Mouse (Mus musculus) cerebellum, postnatal 25 days (tissue): Measurements from ENCODE around the gene Dgkq.

Experiments used
- DNase-seq, 2 experiments: peaks; one replicate each; pipeline ENCODE4 v3.0.0; 2021; ENCODE audit warnings: mixed read lengths in 2 of 2

The Dgkq gene

DNA sequence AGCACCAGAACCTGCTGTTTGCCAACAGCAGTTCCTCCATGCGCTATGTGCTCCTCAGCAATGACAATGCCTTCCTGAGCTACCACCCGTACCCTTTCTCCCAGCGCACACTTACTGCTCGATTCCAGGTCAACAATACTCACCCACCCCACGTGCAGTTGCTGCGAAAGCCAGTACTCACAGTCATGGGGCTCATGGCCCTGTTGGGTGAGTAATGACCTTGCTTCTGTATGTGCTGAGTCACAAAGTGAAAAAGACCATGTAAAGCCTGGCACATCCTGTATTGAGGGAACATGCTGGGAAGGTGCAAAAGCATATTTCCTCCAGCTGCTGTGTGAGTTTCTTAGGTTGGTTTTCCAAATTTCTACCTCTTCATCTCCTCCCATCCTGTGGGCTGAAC lies 11.4 kb upstream of the Dgkq start:
- DNase-seq, result no peak

DNA sequence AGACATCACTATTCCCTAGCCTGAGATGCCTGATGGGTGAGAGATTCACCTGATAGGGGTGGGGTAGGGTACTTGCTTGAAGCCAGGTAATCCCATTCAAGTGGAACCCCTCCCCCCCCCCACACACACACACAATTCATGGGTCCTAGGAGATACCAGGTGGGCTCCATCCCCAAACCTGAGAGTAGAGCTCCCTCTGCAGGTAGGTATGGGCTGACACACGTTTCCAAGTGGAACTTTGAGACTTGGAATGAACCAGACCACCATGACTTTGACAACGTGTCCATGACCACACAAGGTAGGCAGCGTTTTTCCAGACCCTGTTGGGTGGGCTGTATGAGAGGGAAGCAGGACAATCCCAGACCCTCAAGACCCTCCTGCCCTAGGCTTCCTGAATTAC lies 10.4 kb upstream of the Dgkq start:
- DNase-seq, result no peak

DNA sequence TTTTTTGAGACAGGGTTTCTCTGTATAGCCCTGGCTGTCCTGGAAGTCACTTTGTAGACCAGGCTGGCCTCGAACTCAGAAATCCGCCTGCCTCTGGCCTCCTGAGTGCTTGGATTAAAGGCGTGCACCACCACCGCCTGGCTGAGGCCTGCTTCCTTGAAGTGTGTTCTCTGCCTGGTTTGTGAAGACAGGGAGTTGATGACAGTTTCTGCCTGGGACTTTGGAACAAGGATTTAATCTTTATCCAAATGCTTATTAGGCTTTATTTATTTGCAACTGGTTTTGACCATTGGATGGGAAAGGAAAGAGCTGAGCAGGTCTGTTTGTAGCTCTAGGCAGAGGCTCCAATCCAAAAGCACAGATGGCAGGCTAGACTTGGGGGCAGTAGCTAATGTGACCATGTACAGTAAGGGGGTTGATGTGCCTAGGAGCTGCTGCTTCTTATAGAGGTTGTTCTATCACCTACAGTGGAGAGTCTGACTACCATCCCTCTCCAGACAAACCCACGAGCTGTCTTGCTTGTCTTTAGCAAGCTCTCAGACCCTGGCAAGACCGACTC lies 8.9 kb upstream of the Dgkq start:
- peak; percentile 35 to 42 for DNase-seq

DNA sequence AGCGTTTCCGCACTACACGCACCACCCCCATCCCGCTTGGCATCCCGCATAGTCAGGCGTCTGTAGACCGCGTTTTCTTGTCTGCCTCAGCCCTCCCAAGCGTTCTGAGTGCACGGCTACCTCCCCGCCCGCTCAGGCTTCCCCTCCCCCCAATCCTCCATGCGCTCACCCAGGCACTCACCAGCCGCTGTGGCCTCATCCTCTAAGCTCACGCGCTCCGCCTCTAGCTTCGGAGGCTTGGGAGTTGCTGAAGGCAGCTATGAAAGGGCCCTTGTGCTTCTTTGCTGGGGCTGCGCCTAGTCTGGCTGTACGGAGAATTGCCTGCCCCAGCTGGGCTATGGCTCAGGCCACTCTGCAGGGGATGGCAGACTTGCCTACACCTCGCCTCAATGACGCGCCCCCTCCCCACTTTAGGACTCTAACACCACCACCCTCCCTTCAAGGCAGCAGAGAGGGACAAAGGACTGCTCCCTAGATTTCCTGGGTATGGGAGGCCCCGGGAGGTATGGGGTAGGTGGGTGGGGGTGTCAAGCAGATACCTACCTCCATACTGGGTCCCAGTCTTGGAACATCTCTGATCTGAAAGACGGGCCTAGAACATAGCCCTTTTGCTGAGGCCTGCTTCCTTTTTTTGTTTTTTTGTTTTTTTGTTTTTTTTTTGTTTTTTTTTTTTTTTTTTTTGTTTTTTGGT lies 8.3 kb upstream of the Dgkq start:
- peak; percentile 75 to 83 for DNase-seq

DNA sequence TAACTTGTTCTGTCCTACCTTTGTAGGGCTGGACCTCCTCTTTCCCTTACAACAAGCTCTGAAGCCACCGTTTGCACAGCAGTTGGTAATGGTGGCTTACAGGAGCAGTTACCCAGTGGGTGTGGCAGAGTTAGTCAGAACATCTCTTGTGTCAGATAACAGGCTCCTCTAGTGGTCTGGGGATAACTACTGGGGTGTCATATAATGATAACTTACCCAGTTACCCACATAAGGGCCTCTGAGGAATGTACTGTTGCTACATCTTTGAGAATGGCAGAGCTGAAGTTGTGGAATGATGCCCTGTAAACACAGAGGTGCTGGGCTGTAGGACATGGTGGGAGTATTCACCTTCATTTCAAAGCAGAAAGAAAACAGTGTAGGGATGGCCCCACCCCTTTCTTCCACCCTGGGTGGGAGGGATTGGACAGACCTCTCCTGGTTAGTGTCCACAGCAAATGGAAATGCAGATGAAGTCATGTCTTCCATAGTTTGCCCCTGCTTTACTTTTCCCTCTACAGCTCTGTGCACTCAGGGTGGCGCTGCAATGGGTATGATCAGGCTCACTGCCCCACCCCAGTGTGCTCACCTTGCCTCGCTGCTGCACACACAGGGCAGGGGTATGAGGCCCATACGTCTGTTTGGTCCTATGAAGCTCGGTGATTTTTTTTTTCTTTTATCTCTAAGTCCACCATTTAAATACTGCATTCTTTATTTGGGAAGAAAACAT lies 7.5 kb upstream of the Dgkq start:
- peak in 1 of 2 experiments; percentile 57 for DNase-seq

DNA sequence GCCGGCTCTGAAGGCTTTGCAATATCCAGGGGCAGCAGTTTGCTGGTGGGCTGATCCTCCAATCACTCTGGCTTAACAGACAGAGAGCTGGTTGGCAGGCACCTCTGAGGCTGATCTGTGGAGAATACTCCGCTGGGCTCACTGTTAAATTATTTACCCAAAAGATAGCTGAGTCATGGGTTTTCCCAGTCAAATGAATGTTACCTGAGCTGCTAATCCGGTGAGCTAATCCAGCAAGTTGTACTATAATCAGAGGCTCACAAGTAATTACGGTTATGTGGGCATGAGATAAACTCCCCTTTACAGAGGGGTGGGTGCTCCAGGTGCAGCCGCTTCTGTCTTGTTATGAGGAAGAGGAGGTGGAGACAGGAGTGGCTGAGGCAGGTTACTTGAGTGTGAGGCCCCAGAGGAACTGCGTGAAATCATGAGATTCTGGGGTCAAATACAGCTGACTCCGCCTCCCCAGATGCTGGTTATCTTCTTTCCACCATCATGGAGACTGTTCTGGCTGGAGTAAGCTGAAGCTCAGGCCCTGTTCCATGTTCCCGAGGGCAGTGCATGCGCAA lies 5.9 kb upstream of the Dgkq start, which contains the start of gene Slc26a1:
Slc26a1 (minus strand) TSS at position 319 of the 566 bp plus-strand sequence.
- no peak for DNase-seq

DNA sequence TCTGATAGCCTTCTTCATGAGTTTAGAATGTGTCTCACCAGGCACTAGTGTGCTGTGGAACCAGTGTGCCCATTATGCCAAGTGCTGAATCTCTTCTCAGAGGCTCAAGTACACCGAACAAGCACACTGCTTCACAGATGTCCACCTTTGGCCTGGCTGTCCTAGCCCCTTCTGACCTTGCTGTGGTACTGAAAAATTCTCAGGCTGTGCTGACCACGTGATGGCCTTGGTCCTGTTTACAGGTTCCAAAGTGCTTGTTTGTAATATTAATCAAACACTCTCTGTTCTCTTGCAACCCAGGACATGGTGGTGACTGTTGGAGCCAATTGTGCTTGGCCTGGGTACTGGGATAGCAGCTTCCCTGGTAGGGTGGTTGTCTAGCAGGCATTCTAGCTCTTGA lies 5.2 kb upstream of the Dgkq start:
- DNase-seq, result no peak

DNA sequence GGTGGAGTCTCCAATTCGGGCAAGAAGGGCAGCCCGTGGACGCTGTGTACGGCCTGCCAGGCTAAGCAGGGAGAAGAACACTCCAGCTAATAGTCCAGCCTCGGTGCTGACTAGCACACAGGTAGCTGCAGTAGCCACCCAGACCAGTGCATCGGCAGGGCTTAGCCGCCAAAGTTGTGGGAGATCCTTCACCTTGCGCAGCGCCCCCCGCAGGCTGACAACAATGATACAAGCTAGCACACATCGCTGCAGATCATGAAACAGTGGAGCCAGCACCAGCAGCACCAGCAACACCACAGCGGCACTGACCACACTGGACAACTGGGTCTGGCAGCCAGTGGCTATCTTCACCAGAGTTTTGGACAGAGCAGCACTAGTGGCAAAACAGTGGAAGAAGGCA lies 2.3 kb upstream of the Dgkq start:
- no peak for DNase-seq

DNA sequence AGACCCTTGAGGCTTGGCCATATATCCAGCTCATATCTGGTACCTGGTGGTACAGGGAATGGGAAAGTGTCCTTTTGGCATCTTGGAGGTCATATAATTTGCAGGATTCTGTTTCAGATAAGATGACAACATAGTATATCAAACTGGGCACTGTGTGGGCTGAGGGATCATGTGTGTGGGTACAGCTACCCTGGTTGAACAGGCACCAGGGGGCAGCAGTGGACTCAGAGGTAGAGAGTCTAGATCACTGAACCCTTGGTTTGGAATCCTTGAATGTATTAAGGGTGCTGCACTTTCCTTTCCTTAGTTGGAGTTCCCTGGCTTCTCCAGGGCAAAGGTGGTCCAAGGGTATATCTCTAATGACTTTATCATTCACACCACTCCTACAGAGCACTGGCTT lies 1.3 kb upstream of the Dgkq start:
- DNase-seq, result peak in 1 of 2 experiments; percentile 63

DNA sequence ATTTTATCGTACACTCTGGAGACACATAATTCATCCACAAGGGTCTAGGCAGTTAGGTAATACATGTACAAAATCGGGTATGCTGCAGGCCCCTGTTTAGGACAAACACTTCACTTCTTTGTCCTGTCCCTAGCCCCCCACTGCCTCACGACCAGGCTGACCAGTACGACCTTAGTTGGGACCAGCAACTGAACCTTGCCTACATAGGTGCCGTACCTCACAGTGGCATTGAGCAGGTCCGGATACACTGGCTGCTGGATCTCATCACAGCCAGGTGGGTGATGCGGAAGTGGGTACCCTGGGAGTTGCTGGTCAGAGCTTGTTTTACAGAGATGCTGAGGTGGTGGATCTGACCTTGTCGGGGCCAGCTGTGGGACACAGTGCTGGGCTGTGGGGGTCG lies 514 bp upstream of the Dgkq start:
- no peak for DNase-seq

DNA sequence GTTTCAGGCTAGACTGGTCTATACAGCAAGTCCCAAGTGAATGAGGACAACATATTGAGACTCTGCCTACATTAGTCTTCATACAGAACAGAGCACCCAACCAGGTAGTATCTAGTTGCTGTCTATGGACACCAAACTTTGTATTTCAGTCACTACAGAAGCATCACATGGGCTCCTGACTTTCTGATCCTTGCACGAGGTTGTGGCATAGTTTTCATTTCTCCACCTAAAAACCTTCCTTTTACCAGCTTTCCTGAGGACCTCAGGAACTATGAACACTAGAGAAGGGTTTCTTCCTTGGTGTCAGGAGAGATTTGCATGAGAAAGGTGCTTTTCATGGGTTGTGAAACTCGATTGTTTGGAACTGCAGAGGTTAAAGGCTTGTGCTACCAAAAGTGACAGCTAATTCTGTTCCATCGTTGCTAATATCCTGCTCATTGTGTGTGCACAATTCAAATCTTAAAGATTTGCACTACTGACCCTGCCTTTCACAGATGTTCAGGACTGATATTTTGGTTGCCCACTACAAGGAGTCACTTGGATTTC lies 1.0 kb downstream of the Dgkq start:
- no peak for DNase-seq

DNA sequence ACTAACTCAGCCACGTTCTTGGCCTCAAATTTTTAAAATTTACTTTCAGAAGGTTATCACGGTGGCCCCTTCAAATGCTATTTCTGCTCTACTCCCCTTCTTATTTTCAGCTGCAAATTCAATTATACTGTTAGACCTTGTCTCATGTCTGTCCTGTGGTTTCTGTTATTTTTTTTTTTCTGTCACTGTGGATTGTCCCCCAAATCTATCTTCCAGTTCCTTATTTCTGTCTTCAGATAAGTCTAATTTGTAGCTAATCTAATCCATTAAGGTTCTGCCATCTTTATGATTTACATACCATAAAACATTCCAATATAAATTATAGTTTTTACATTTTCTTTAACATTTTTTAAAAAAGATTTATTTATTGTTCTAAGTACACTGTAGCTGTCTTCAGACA lies 2.1 kb downstream of the Dgkq start:
- DNase-seq, result no peak

DNA sequence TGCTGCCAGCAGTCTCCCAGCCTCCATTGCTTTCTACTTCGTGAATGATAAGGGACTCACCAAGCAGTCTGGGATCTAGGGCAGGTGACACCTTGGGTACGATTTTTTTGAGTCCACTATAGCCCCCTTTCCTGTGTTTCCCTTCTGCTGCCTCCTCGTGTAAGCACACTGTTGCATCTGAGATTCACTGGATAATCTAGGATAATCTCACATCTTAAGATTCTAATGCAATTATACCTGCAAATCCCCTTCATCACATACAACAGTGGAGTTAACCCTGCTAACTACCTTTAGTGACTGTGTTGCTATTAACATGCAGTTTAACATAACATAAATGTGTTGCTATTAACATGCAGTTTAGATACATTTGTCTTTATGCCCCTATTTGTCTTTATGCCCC lies 4.4 kb downstream of the Dgkq start:
- no peak for DNase-seq

DNA sequence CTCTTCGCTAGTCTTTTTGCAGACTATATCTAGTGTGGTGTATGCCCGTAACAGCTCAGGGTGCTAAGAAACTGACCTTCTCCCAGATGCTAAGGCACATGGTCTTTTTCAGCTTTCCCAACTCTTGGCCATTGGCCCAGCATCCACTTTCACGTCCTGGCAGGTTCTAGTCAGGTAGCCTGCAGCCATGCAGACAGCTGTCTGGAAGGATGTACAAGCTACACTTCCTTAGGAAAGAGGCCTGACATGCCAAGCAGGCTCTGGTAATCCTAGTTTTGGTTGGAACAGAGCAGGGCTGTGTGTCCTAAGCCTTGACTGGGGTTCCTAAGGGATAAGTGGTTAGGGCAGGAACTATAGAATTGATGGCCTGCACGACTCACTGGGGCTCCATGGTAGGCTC lies 6.7 kb downstream of the Dgkq start:
- DNase-seq, result no peak

DNA sequence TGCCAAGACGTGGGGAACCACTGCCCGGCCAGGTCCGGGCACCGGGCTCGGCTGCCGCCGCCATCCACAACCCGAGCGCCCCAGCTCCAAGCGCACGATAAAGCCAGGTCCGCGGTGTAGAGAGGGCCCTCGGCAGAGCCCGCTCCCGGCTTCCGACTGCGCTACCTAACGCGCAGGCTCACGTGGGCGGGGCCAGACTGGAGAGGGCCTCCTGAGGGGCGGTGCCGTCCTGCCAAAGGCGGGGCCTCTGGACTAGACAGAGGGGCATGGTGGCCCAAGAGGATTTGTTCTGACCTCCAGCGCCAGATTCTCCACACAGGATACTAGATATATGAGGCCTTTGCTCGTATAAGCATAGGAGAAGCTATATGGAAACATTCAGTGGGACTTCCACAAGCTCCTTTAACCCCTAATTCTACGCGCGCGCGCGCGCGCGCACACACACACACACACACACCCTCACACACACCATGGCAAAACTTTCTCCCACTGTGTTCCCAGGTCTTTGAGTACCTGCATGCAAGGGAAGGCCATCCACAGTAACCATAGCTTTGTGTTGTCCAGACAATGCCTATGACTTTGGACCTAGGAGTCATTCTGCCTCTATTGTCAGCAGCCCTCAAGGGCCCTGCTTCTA lies 8.7 kb downstream of the Dgkq start:
- DNase-seq, result peak; percentile 92 to 96

DNA sequence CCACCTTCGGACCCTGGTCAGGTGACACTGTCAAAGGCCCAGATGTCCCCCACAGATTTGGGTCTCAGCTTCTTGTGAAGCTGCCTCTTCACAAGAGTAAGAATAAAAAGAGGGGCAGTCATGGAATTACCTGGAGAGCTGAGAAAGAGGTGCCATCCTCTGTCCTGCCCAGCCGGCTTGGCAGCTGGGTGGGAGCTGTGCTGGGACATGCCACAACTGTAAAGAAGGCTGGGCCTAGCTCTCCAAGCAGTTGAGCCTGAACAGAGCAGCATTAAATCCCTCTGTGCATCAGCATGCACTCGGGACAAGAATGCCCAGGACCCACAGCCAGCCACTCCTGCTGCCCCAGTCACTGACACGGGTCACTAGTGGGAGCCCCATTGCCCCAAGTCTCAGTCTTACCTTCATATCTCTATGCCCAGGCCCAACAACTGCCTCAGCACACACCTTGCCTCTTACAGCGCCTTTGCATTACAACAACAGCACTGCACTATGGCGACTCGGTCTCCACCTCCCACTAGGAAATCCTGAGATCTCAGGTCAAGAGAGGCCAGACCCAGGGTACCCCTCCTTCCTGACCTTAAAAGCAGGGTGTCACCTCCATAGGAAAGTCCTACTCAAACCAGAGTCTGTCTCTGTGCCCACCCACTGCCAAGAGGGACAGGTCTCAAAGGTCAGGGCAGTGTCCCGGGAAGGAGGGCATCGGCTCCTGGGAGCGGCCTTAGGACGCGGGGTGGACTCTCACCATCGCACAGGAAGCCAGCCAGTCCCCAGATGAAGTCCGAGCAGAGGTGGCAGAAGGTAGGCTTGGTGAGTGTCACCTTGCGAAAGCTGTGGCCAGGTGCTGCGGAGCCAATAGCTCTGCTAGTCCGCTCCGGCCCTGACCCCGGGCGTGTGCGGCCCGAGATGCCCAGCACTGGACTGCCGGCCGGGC lies 9.5 kb downstream of the Dgkq start, which contains the start of gene Idua:
Idua (plus strand) TSS at position 634 of the 934 bp plus-strand sequence.
- peak in 1 of 2 experiments; percentile 38 for DNase-seq

DNA sequence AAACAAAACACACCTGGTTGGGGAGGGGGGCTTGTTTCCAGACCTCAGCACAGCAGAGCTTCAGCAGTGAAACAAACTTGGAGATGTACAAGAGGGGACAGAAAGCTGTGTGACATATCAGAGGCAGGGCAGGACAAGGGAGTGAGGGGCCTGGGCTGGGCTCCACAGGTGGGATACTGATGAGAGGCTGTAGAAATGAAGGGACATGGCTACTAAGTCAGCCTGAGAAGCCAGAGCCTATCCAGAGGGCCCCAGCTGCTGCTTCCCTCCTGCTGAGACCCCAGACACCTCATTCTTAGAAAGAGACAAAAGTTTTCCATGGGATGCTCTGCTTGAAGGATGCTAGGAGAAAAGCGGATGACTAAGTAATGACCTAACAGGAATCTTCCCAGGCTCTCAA lies 10.9 kb downstream of the Dgkq start:
- DNase-seq, result no peak

DNA sequence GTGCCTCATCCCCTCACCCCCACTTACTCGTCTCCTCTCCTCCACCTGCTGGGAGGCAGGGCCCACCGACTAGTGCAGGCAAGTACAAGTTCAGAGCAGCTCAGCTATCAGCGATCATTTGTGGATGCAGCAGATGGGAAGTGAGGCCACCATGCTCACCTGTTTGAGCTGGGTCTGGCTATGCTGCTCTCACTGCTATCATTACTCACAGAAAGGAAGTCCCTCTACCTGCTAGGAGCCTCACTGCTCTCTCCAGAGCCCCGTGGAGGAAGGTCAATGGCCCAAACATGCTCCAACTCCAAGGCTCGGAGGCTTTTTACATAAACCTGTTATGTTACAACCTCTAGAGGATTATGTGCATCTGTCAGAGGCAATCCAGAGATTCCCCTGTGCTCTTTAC lies 12.1 kb downstream of the Dgkq start:
- DNase-seq, result no peak

DNA sequence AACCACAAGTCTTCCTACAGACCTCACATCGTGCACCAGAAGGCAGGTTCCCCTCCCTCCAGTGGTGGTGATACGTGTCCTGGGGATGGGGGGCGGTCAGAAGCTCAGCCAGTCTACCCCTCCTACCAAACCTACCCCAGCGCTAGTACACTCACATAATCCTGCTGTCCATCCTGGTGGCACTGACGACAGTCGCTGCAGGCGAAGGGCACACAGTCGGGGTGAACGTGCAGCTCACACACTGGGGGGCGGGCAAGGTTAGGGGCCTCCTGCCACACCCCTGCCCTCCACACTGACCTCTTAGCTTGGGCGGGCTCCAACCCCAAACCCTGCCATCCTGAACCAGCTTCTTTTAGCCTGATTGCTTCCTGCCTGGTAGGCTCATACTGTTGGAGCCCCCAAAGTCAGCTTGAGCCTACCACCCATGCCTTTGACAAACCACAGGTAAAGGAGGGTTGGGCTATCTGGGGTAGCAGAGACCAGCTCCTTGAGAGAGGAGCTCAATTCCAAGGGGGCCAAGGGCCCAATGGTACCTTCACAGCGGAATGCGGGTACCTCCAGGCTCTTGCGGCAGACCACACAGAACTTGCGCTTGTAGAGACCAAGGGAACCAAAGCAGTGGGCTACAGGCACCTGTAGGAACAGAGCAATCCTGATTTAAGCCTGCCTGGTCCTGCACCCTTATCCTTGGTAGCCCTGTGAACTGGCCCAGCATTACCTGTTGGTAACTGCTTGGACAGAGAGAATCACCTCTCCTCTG lies 13.4 kb downstream of the Dgkq start:
- DNase-seq, result no peak

DNA sequence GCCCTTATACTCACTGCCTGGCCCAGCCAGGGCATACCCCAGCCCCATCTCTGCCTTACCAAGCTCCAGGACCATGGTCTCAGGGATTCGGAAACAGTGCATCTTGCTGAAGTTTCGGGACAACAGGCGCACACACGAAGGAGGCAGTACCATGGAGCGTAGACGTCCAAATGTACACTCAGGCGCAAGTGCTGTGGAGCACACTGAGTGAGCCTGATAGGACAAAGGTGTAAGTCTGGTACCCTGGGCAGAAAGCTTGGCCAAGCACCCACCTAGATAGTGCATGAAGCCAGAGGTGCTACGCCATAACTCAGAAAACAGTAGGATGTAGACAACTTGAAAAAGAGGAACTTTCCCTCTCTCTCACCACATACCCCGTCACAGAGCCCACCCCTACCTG lies 14.1 kb downstream of the Dgkq start:
- no peak for DNase-seq

DNA sequence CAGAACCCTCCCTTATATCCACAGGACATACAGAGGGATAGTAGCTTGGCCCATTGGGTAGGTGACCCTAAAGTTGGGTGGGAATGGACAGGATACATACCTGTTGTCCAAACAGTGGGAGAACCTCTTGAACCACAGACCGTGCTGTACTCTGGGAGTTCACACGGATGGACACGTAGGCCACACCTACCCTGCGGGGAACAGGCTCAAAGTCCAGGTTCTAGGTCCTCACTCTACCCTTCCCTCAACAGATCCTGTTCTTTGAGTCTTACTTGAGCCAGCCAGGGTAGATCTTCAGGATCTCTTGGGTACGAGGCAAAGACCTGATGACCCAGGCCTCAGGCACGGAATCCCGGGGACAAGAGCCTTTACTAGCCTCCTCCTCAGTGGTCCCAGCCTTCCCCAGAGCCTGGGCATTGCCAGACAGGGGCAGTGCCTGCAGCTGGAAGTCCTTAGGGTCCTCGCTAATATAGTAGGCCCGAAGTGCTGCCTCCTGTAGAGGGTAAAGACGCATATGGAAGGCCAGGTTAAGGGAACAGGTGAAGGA lies 15.0 kb downstream of the Dgkq start:
- DNase-seq, result no peak
